Mouse (Mus musculus): ENCODE data around the gene Nav2.

GRCm38 (mm10) chr7:49276163-49276562, 367.6 kb downstream of the Nav2 start:
- TF ChIP-seq CTCF (IDR thresholded peaks at IDR 0.05; ENCODE audit: borderline replicate concordance, control insufficient read depth, extremely low read depth, insufficient read depth, low read length, poor library complexity) = no peak
- no peak for TF ChIP-seq POLR2A (IDR thresholded peaks at IDR 0.05; ENCODE audit: control insufficient read depth, extremely low read depth, insufficient read depth, low read length, poor library complexity)
